Mouse (Mus musculus): ENCODE data around the gene B4galt3.

B4galt3 gene

GRCm38 (mm10) chr1:171263185-171263611, 6.9 kb upstream of the B4galt3 start:
- intact Hi-C loops (cut with DNase I): no loop called here

- intact Hi-C loops (cut with DNase I): no loop called here
These were observed 6.3 kb upstream of the B4galt3 start for GRCm38 (mm10) chr1:171263666-171264461.

GRCm38 (mm10) chr1:171265971-171266744, 4.0 kb upstream of the B4galt3 start:
- intact Hi-C loops (cut with DNase I): no loop called here

- intact Hi-C loops (cut with DNase I): no loop called here
These were observed 1.8 kb upstream of the B4galt3 start for GRCm38 (mm10) chr1:171268341-171268740.

- intact Hi-C loops (cut with DNase I): no loop called here
These were observed 409 bp downstream of the B4galt3 start for GRCm38 (mm10) chr1:171270573-171270900.

GRCm38 (mm10) chr1:171271196-171271595, 1.1 kb downstream of the B4galt3 start:
- intact Hi-C loops (cut with DNase I): no loop called here

- intact Hi-C loops (cut with DNase I): no loop called here
These were observed 1.5 kb downstream of the B4galt3 start for GRCm38 (mm10) chr1:171271622-171272021.

GRCm38 (mm10) chr1:171272086-171272485, 2.0 kb downstream of the B4galt3 start:
- intact Hi-C loops (cut with DNase I): no loop called here

GRCm38 (mm10) chr1:171274171-171274570, 4.0 kb downstream of the B4galt3 start:
- intact Hi-C loops (cut with DNase I): no loop called here

GRCm38 (mm10) chr1:171275144-171275734, 5.1 kb downstream of the B4galt3 start:
- intact Hi-C loops (cut with DNase I): no loop called here

GRCm38 (mm10) chr1:171276110-171276748, 6.1 kb downstream of the B4galt3 start:
- intact Hi-C loops (cut with DNase I): no loop called here

GRCm38 (mm10) chr1:171277736-171278135, 7.6 kb downstream of the B4galt3 start:
- intact Hi-C loops (cut with DNase I): no loop called here

GRCm38 (mm10) chr1:171278436-171278835, 8.3 kb downstream of the B4galt3 start:
- intact Hi-C loops (cut with DNase I): no loop called here

GRCm38 (mm10) chr1:171279012-171279705, 9.0 kb downstream of the B4galt3 start:
- intact Hi-C loops (cut with DNase I): no loop called here

- intact Hi-C loops (cut with DNase I): no loop called here
These were observed 9.6 kb downstream of the B4galt3 start for GRCm38 (mm10) chr1:171279721-171280120.

GRCm38 (mm10) chr1:171280250-171280915, 10.3 kb downstream of the B4galt3 start:
- intact Hi-C loops (cut with DNase I): no loop called here

- intact Hi-C loops (cut with DNase I): no loop called here
These were observed 10.9 kb downstream of the B4galt3 start, which contains the start of gene Ppox for GRCm38 (mm10) chr1:171280916-171281527. Ppox (minus strand) TSS chr1:171281186.

- intact Hi-C loops (cut with DNase I): no loop called here
These were observed 11.4 kb downstream of the B4galt3 start for GRCm38 (mm10) chr1:171281528-171281923.

- intact Hi-C loops (cut with DNase I): no loop called here
These were observed 12.1 kb downstream of the B4galt3 start for GRCm38 (mm10) chr1:171282086-171282805.
